Mouse (Mus musculus) cortical plate, adult 2 months (tissue): ENCODE measurements around the gene Wwc1. TPM values are rescaled to one million over a fixed set of nuclear protein-coding genes. Genes with fewer than 3 reads are reported as not detected.
A peak's percentile ranks its signal among the peaks of the same experiment; 100 is the strongest.
"Not testable (repeated sequence)": the region's sequence is repeated elsewhere in the genome, so short reads cannot be mapped to it uniquely, and the experiment has no call there.

Source experiments
- H3K27ac ChIP-seq: fragments of 200-500 bp; 2 replicates; pipeline ENCODE4 v1.5.1; 2012; ENCODE audit warnings: low read length, control low read depth, inconsistent platforms; ENCODE audit not compliant: insufficient read depth
- H3K4me1 ChIP-seq: fragments of 200-500 bp; 2 replicates; pipeline ENCODE4 v1.6.1; 2011; ENCODE audit warnings: low read length; ENCODE audit not compliant: control insufficient read depth, insufficient read depth
- H3K4me3 ChIP-seq: fragments of 200-500 bp; 2 replicates; pipeline ENCODE4 v1.5.1; 2011; ENCODE audit warnings: mild to moderate bottlenecking, low read length, control low read depth; ENCODE audit not compliant: insufficient read depth
- CTCF ChIP-seq: fragments of 200-500 bp; IDR thresholded peaks from 2 replicates; pipeline ENCODE4 v1.5.1; 2011; ENCODE audit warnings: mild to moderate bottlenecking, control low read depth, low read length; ENCODE audit not compliant: insufficient read depth; ENCODE audit errors: extremely low read depth
- POLR2A ChIP-seq: fragments of 200-500 bp; IDR thresholded peaks from 2 replicates; pipeline ENCODE4 v1.6.1; 2011; ENCODE audit warnings: mild to moderate bottlenecking, low read length, control low read depth; ENCODE audit not compliant: insufficient read depth; ENCODE audit errors: extremely low read depth
- polyA plus RNA-seq: library from polyadenylated mRNA; depleted of rRNA; stranded (reverse); fragments of >200 nt; gene quantifications from 2 replicates; pipeline ENCODE4 v1.2.3, GENCODE M21; 2012; rRNA removed

Wwc1 gene
- polyA plus RNA-seq, 1 experiment: 62.7 TPM

GRCm38 (mm10) chr11:35832139-35832538 lies 148.2 kb downstream of the Wwc1 start:
- Histone ChIP-seq H3K27ac (no peak overlapping the region), H3K4me1 (peaks cover 2% of the 10 kb centered on the region; the same call in 1 of the 2 replicates), H3K4me3 (no peak overlapping the region)
- TF ChIP-seq POLR2A: no peak
- TF ChIP-seq CTCF: no peak

- Histone ChIP-seq H3K27ac (no peak overlapping the region), H3K4me1 (no peaks in the 10 kb centered on the region), H3K4me3 (no peak overlapping the region)
- TF ChIP-seq CTCF: no peak
- TF ChIP-seq POLR2A: no peak
These were observed 152.6 kb downstream of the Wwc1 start for GRCm38 (mm10) chr11:35827714-35828113.

DNA sequence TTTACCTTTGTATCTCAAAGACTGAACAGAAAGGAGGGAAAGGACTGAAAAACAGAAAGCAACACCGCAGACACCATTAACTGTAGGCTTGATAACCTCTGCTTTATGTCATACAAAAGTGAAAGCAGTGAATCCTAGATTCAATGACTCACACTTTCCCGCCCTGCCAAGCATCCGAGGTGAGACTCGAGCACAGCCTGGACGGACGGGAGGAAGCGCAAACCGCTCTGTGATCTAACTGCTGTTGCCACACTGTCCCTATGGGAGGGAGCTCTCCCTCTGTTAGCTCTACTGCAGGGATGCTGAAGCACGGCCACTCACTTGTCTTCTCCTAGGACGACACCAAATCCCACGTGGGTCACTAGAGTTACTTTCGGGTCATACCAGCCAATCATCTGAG lies 164.0 kb downstream of the Wwc1 start:
- Histone ChIP-seq H3K4me1 (no peaks in the 10 kb centered on the region), H3K27ac (no peak overlapping the region), H3K4me3 (no peak overlapping the region)
- no peak for TF ChIP-seq CTCF
- TF ChIP-seq POLR2A: no peak

DNA sequence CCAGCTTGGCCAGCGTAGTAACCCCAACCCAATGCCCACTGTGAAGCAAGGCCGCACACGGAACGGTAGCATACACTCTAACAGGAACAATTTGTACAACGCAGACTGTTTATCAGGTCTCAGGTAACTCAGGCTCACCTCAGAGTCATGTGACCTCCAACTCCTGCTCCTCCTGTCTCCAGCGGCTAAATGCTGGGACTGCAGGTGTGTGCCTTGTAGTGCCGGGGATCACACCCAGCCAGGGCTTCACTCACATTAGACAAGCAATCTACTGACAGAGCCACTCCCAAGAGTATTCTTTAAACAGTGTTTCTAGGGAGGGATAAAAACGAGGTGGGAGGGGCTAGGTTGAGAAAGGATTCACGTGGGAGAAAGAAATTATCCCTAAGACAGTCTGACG lies 168.9 kb downstream of the Wwc1 start:
- Histone ChIP-seq H3K4me1 (no peaks in the 10 kb centered on the region), H3K27ac (no peak overlapping the region), H3K4me3 (no peak overlapping the region)
- TF ChIP-seq POLR2A (no peak), CTCF (no peak)

DNA sequence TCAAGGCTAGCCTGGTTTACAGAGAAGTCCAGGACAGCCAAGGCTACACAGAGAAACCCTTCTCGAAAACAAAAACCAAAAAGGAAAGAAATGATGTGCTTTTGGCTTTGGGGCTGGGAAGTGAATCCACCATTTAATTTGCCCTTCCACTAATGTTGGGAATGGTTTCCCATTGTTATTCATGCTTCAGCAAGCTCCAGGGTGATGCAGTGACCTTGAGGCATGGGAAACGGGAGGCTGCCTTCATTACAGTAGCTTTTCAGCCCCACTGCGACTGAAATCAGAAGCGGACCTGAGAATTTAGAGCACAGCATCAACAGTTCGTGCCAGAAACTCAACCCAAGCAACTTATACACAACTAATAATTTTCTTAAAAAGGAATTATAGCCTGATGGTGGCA lies 179.0 kb downstream of the Wwc1 start:
- Histone ChIP-seq H3K27ac (no peak overlapping the region), H3K4me3 (no peak overlapping the region), H3K4me1 (no peaks in the 10 kb centered on the region)
- TF ChIP-seq POLR2A (no peak), CTCF (no peak)

- TF ChIP-seq POLR2A (no peak), CTCF (no peak)
- 0 out of 2 replicates have a peak within 1 kb of the TSS, but pooled peaks have one; percentile 1 for H3K27ac ChIP-seq
- peak within 1 kb of the TSS; percentile 48 for H3K4me3 ChIP-seq
- no peaks in the 10 kb centered on the region for H3K4me1 ChIP-seq
These were observed 181.5 kb downstream of the Wwc1 start, which contains the start of gene Fbll1 for GRCm38 (mm10) chr11:35798874-35799273. Gene Fbll1 (minus strand): TSS chr11:35798884.

GRCm38 (mm10) chr11:35798495-35798820 lies 181.9 kb downstream of the Wwc1 start:
- TF ChIP-seq POLR2A (peak; percentile 74; the same call in 1 of the 2 replicates), CTCF (no peak)
- peak overlapping the region; percentile 48 for H3K4me3 ChIP-seq
- H3K27ac ChIP-seq: 0 out of 2 replicates have a peak overlapping the region, but pooled peaks have one; percentile 1
- H3K4me1 ChIP-seq: no peaks in the 10 kb centered on the region

GRCm38 (mm10) chr11:35797751-35798494 lies 182.4 kb downstream of the Wwc1 start:
- 0 out of 2 replicates have a peak, but pooled peaks have one; percentile 28 for TF ChIP-seq POLR2A
- no peak for TF ChIP-seq CTCF
- Histone ChIP-seq H3K27ac (0 out of 2 replicates have a peak overlapping the region, but pooled peaks have one; percentile 1), H3K4me3 (peak overlapping the region; percentile 48), H3K4me1 (no peaks in the 10 kb centered on the region)

DNA sequence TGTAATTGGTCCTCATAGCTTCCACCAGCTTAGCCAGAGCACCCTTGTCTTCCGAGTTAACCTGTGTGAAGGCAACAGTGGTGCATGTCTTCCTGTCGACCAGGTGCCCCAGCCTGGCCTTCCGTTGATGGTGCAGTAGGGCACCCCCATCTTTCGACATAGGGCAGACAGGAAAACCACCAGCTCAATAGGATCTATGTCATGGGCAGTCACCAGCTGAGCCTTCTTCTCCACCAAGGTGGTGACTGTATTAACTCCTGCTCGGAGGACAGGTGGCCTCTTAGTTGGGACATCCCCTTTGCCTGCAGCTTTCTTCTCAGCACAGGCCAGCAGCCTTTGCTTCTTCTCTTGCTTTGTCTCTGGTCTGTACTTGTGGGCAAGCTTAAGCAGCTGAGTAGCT lies 187.5 kb downstream of the Wwc1 start:
- not testable (repeated sequence) for H3K4me1 ChIP-seq, H3K27ac ChIP-seq, H3K4me3 ChIP-seq

GRCm38 (mm10) chr11:35788443-35788842 lies 191.9 kb downstream of the Wwc1 start:
- Histone ChIP-seq H3K27ac (no peak overlapping the region), H3K4me1 (peaks cover 2% of the 10 kb centered on the region; the same call in 1 of the 2 replicates), H3K4me3 (no peak overlapping the region)
- TF ChIP-seq CTCF: no peak
- no peak for TF ChIP-seq POLR2A

Other genes with a start within 250 kb of the Wwc1 start
- 21.2 and 21.6 TPM in 2 replicates for gene Pank3, start 211.0 kb downstream of the Wwc1 start, polyA plus RNA-seq
- 60.3 and 66.9 TPM in 2 replicates for gene Fbll1, start 181.6 kb downstream of the Wwc1 start, polyA plus RNA-seq
- 38.1 and 39.9 TPM in 2 replicates for gene Rars, start 146.0 kb downstream of the Wwc1 start, polyA plus RNA-seq